Mouse (Mus musculus) midbrain, embryonic 16.5 days (tissue): ENCODE measurements around the gene Gm17949. TPM values are rescaled to one million over a fixed set of nuclear protein-coding genes. Genes with fewer than 3 reads are reported as not detected.
A peak's percentile ranks its signal among the peaks of the same experiment; 100 is the strongest.

ENCODE experiments used
- ATAC-seq: fragments of 200-750 bp; cut with Nextera tagmentation; 2 replicates; pipeline ENCODE4 v1.8.0; 2017; ENCODE audit warnings: moderate TSS enrichment
- H3K27ac ChIP-seq: fragments of 300-500 bp; sonication (generic); 2 replicates; pipeline ENCODE4 v1.5.1; 2014; ENCODE audit warnings: mild to moderate bottlenecking, low read length, mixed read lengths
- H3K27me3 ChIP-seq: fragments of 300-500 bp; sonication (generic); 2 replicates; pipeline ENCODE4 v1.6.1; 2014; ENCODE audit warnings: low read depth, low read length, mixed read lengths; ENCODE audit not compliant: control insufficient read depth, insufficient read depth
- H3K36me3 ChIP-seq: fragments of 300-500 bp; sonication (generic); 2 replicates; pipeline ENCODE4 v1.6.1; 2014; ENCODE audit warnings: mild to moderate bottlenecking, low read length, moderate library complexity, mixed read lengths; ENCODE audit not compliant: control insufficient read depth, insufficient read depth
- H3K4me1 ChIP-seq: fragments of 300-500 bp; sonication (generic); 2 replicates; pipeline ENCODE4 v1.6.1; 2014; ENCODE audit warnings: mild to moderate bottlenecking, low read length, mixed read lengths; ENCODE audit not compliant: control insufficient read depth, insufficient read depth
- H3K4me2 ChIP-seq: fragments of 300-500 bp; sonication (generic); 2 replicates; pipeline ENCODE4 v1.6.1; 2014; ENCODE audit warnings: mild to moderate bottlenecking, low read length, mixed read lengths
- H3K4me3 ChIP-seq: fragments of 300-500 bp; sonication (generic); 2 replicates; pipeline ENCODE4 v1.5.1; 2014; ENCODE audit warnings: low read depth, mild to moderate bottlenecking, low read length, moderate library complexity, mixed read lengths
- H3K9ac ChIP-seq: fragments of 300-500 bp; sonication (generic); 2 replicates; pipeline ENCODE4 v1.6.1; 2014; ENCODE audit warnings: low read depth, low read length, mixed read lengths
- H3K9me3 ChIP-seq: fragments of 300-500 bp; sonication (generic); replicated peaks from 2 replicates; pipeline ENCODE4 v1.6.1; 2014; ENCODE audit warnings: mild to moderate bottlenecking, low read length, mixed read lengths; ENCODE audit not compliant: control insufficient read depth, poor library complexity, severe bottlenecking
- WGBS: fragments of 180-500 bp; shearing (Covaris S2); extraction: QIAGEN DNeasy Blood & Tissue Kit; methylation state at CpG from one replicate; pipeline ENCODE4 v1.1.7; 2014; 5-methylcytosine and 5-hydroxymethylcytosine counted together
- polyA plus RNA-seq: library from polyadenylated mRNA; unstranded; fragments of >200 nt; fragmentation: Nextera tagmentation; extraction: Ambion mirVana; gene quantifications from 2 replicates; pipeline ENCODE4 v1.2.1, GENCODE M21; 2015

The Gm17949 gene
- polyA plus RNA-seq, 1 experiment from 2014 or later = 0.41 TPM

GRCm38 (mm10) chr17:57056246-57056645 is 45.0 kb downstream of the Gm17949 start:
- 94% methylated on average over 3 of the region's 3 CpGs for WGBS
- Histone ChIP-seq H3K9ac (no peak overlapping the region), H3K4me3 (no peak overlapping the region), H3K4me2 (no peak overlapping the region), H3K4me1 (peaks cover 16% of the 10 kb centered on the region), H3K9me3 (no peaks in the 10 kb centered on the region), H3K27ac (no peak overlapping the region), H3K36me3 (peaks cover 19% of the 10 kb centered on the region), H3K27me3 (peaks cover 3% of the 10 kb centered on the region)
- ATAC-seq = no peak

GRCm38 (mm10) chr17:57058891-57059485 is 47.7 kb downstream of the Gm17949 start, which contains the start of gene Crb3:
Gene Crb3 (plus strand): TSS chr17:57059105.
- Histone ChIP-seq H3K9ac (peak within 1 kb of the TSS; percentile 87), H3K9me3 (no peaks in the 10 kb centered on the region), H3K36me3 (peaks cover 3% of the 10 kb centered on the region; the same call in 1 of the 2 replicates), H3K4me3 (peak within 1 kb of the TSS; percentile 91), H3K4me2 (peak within 1 kb of the TSS; percentile 66), H3K27me3 (peaks cover 26% of the 10 kb centered on the region), H3K27ac (peak within 1 kb of the TSS; percentile 85), H3K4me1 (peaks cover 25% of the 10 kb centered on the region)
- WGBS = 0% methylated on average over 10 of the region's 22 CpGs
- ATAC-seq = peak; percentile 2

GRCm38 (mm10) chr17:57059486-57059977 is 48.3 kb downstream of the Gm17949 start, which contains the start of gene Slc25a23:
Gene Slc25a23 (minus strand): TSS chr17:57059863.
- peak; percentile 89 for ATAC-seq
- Histone ChIP-seq H3K4me2 (peak within 1 kb of the TSS; percentile 66), H3K27me3 (peaks cover 26% of the 10 kb centered on the region), H3K36me3 (peaks cover 3% of the 10 kb centered on the region; the same call in 1 of the 2 replicates), H3K4me3 (peak within 1 kb of the TSS; percentile 91), H3K9me3 (no peaks in the 10 kb centered on the region), H3K27ac (peak within 1 kb of the TSS; percentile 85), H3K9ac (peak within 1 kb of the TSS; percentile 87), H3K4me1 (peaks cover 25% of the 10 kb centered on the region)
- 0% methylated on average over 42 of the region's 45 CpGs for WGBS

- peaks cover 25% of the 10 kb centered on the region for H3K4me1 ChIP-seq
- no peaks in the 10 kb centered on the region for H3K9me3 ChIP-seq
- peak overlapping the region; percentile 87; the same call in 1 of the 2 replicates for H3K9ac ChIP-seq
- peak overlapping the region; percentile 66 for H3K4me2 ChIP-seq
- WGBS = 0% methylated on average over 44 of the region's 44 CpGs
- no peaks in the 10 kb centered on the region for H3K36me3 ChIP-seq
- peak; percentile 93 for ATAC-seq
- peak overlapping the region; percentile 91 for H3K4me3 ChIP-seq
- H3K27ac ChIP-seq = peak overlapping the region; percentile 85
- peaks cover 31% of the 10 kb centered on the region for H3K27me3 ChIP-seq
Observed at GRCm38 (mm10) chr17:57060231-57060801, 49.0 kb downstream of the Gm17949 start.

- Histone ChIP-seq H3K36me3 (no peaks in the 10 kb centered on the region), H3K27ac (no peak overlapping the region), H3K4me3 (peak overlapping the region; percentile 91), H3K4me2 (peak overlapping the region; percentile 66), H3K9ac (no peak overlapping the region), H3K9me3 (no peaks in the 10 kb centered on the region), H3K4me1 (peaks cover 25% of the 10 kb centered on the region), H3K27me3 (peaks cover 31% of the 10 kb centered on the region)
- WGBS = 39% methylated on average over 10 of the region's 10 CpGs
- no peak for ATAC-seq
Observed at GRCm38 (mm10) chr17:57061069-57061468, 49.8 kb downstream of the Gm17949 start.

GRCm38 (mm10) chr17:57062011-57062521 is 50.8 kb downstream of the Gm17949 start:
- H3K9ac ChIP-seq = peak overlapping the region; percentile 15
- no peak overlapping the region for H3K27ac ChIP-seq
- peaks cover 25% of the 10 kb centered on the region for H3K4me1 ChIP-seq
- peak overlapping the region; percentile 37 for H3K4me3 ChIP-seq
- no peaks in the 10 kb centered on the region for H3K9me3 ChIP-seq
- peak overlapping the region; percentile 62 for H3K4me2 ChIP-seq
- WGBS = under 1% methylated on average over 38 of the region's 39 CpGs
- ATAC-seq = no peak
- peaks cover 31% of the 10 kb centered on the region for H3K27me3 ChIP-seq
- H3K36me3 ChIP-seq = no peaks in the 10 kb centered on the region

GRCm38 (mm10) chr17:57062548-57062947 is 51.3 kb downstream of the Gm17949 start:
- 2% methylated on average over 22 of the region's 22 CpGs for WGBS
- no peak for ATAC-seq
- H3K4me1 ChIP-seq = peaks cover 25% of the 10 kb centered on the region
- no peaks in the 10 kb centered on the region for H3K9me3 ChIP-seq
- H3K9ac ChIP-seq = peak overlapping the region; percentile 15; the same call in 1 of the 2 replicates
- H3K36me3 ChIP-seq = no peaks in the 10 kb centered on the region
- peak overlapping the region; percentile 37 for H3K4me3 ChIP-seq
- no peak overlapping the region for H3K27ac ChIP-seq
- peaks cover 31% of the 10 kb centered on the region for H3K27me3 ChIP-seq
- peak overlapping the region; percentile 62 for H3K4me2 ChIP-seq

GRCm38 (mm10) chr17:57063031-57063430 is 51.8 kb downstream of the Gm17949 start:
- no peaks in the 10 kb centered on the region for H3K9me3 ChIP-seq
- ATAC-seq = no peak
- no peak overlapping the region for H3K4me3 ChIP-seq
- peaks cover 22% of the 10 kb centered on the region for H3K4me1 ChIP-seq
- no peaks in the 10 kb centered on the region for H3K36me3 ChIP-seq
- whole genome bisulfite sequencing = 14% methylated on average over 8 of the region's 8 CpGs
- H3K4me2 ChIP-seq = no peak overlapping the region
- H3K27ac ChIP-seq = no peak overlapping the region
- H3K27me3 ChIP-seq = peaks cover 31% of the 10 kb centered on the region
- H3K9ac ChIP-seq = no peak overlapping the region

GRCm38 (mm10) chr17:57066908-57067307 is 55.6 kb downstream of the Gm17949 start:
- H3K9me3 ChIP-seq = no peaks in the 10 kb centered on the region
- H3K27me3 ChIP-seq = peaks cover 22% of the 10 kb centered on the region
- H3K36me3 ChIP-seq = no peaks in the 10 kb centered on the region
- no peak overlapping the region for H3K27ac ChIP-seq
- no peak overlapping the region for H3K4me3 ChIP-seq
- H3K9ac ChIP-seq = no peak overlapping the region
- peaks cover 8% of the 10 kb centered on the region; the same call in 1 of the 2 replicates for H3K4me1 ChIP-seq
- 56% methylated on average over 5 of the region's 5 CpGs for WGBS
- H3K4me2 ChIP-seq = no peak overlapping the region
- no peak for ATAC-seq
